Mouse (Mus musculus): ENCODE measurements at regions not wholly inside any gene's neighbourhood (a gene's known extent, or its start where the extent isn't known, plus 50 kb on each side); places are given as distances from the start of the nearest gene placed in this dataset.

DNA sequence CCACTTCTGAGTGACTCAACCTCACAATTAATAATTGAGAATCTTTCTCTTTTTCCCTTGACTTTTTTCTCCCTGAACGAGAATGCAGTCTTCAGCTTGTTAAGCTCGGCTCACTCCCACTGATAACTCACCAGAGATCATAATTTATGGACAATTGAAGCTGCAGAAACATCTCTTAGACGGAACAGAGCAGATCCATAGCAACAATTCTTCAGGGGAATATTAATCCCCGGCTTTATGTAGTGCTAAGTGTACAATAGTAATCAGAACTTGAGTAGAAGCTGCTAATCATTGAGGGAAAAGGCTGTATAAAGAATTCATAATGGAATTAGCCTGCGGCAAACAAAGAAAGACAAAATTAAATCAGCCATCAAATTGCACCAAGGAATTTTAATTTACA lies 395.0 kb upstream of the Spred2 start:
- TF ChIP-seq POLR2A (IDR thresholded peaks at IDR 0.05; ENCODE audit: insufficient read depth, low read depth, low read length) (no peak), CTCF (IDR thresholded peaks at IDR 0.05) (no peak)
